Mouse (Mus musculus) kidney, postnatal 10 days (tissue): ENCODE measurements around the gene Polr3c.
"Not testable (repeated sequence)": the region's sequence is repeated elsewhere in the genome, so short reads cannot be mapped to it uniquely, and the experiment has no call there.

Experiments used
- DNase-seq: peaks from one replicate; pipeline ENCODE4 v3.0.0; 2021; ENCODE audit warnings: mixed read lengths

Gene Polr3c

DNA sequence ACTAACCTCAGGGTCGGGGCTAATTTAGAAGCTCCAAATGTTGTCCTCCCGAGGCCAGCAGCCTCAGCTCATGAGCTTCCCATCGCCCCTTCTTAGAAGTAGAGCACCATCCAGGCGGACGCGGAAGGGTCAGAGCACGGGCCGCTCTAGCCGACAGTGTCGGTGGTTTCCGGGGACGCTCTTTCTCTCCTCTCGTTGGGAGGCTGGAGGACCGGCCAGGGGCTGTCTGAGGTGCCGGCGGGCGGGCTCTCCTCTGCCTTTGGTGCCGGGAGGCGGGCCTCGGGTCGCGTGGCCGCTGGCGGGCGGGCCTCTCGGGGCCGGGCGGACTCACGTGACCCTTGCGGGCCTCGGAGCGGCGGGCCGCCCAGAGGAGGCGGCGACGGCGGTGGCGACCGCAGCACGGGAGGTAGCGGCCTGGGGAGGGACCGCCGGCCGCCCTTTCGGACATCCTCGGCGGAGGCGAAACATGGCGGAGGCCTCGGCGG lies at the start of gene Polr3c, which contains the start of gene Rnf115:
Gene Polr3c (minus strand): TSS at position 286 of the 485 bp plus-strand sequence.
Gene Rnf115 (plus strand): TSS at position 322 of the 485 bp plus-strand sequence.
- peak; percentile 98 for DNase-seq

DNA sequence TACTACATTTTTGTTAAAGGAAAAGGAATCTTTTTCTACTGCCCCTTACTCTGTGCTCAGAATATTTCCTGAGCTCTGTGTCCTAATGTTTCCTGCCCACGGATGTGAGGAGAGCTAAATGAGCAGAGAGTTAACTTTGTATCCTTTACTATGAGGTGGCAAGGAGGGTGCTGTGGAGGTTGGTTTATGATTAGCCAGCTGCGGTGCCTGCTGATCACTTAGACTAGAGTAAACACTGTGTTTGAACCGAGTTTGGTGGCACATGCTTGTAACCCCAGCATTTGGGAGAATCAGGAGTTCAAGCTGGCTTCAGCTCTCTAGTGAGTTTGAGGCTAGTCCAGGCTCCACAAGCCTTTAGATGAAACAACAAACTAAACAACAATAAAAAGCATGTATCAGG lies 49.7 kb upstream of the Polr3c start:
- peak; percentile 52 for DNase-seq

DNA sequence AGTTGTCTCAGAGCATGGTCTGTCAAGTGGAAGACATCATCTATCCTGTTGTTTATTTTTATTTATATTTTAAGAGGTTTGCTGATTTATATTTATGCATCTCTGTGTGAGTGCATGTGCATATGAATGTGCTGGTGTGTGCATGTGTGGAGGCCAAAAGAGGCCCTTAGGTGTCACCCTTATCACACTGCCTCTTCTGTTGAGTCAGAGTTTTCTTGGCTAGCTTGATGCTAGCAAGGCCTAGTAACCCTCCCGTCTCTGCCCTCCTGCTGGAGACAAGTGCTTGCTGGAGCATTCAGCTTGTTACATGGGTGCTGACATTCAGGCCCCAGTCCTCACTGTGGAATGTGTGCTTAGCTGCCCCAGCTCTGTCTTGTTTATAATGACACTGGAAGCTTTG lies 45.5 kb upstream of the Polr3c start:
- DNase-seq, result no peak

DNA sequence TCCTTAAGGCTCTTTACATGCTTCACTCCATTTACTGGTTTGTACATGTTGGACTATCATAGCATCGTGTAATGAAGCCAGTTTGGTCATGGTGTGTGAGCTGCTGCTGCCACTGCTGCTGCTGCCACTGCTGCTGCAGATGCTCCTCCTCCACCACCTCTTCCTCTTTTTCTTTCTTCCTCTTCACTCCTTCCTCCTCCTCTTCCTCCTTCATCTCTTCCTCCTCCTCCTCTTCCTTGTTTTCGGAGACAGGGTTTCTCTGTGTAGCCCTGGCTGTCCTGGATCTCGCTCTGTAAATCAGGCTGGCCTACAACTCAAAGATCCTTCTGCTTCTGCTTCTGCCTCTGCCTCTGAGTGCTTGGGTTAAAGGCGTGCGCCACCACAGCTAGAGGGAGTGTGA lies 42.5 kb upstream of the Polr3c start:
- no peak for DNase-seq

DNA sequence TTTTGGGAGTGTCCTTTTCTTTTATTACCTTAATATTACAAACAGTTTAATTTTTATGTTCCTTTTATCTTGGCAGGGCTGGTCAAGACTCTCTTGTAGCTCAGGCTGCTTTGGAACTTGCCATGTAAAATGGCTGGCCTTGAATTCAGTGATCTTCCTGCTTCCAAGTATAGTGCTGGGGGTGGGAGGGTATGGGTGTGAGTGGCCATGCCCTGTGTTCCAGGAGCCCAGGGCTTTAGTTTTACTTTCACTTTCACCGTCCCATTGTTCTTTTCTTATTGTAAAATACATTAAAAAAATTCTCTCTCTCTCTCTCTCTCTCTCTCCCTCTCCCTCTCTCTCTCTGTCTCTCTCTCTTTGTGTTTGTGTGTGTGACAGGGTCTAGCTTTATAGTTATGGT lies 37.1 kb upstream of the Polr3c start:
- no peak for DNase-seq

DNA sequence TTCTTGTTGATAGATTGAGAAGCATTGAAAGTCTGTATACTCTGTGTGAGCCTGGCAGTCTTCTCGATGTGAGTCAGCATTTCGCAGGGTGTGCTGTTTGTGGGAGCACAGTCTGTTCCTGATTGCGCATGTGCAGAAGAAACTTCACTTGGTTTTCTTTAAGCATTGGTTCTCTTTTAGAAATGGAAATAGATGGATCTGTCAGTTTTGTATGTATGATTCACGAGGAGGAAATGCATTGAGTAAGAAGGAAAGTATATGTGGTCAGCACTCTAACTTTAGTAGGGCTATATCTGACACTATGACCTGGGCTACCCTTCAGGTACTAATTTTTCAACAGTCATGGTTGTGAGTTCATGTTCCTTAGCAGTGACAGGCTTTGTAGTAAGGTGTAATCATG lies 32.3 kb upstream of the Polr3c start:
- no peak for DNase-seq

DNA sequence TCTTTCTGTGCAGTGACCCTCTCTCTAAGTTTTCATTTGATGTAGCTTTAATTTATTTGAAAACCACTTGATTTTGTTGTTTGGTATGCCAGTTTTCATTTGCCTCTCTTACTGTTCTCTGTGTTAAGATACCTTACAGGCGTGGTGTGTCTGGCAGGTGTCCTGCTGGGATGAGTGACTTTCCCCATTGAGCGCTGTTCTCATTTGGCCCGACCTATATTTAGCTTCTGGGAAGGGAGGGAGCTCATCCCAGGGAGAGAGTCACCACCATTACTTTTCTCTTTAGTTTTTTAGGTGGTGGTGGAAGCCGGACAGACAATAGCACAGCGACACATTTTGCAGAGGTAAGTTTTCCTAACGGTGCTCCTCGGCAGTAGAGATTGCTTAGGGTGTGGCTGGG lies 30.3 kb upstream of the Polr3c start:
- no peak for DNase-seq

DNA sequence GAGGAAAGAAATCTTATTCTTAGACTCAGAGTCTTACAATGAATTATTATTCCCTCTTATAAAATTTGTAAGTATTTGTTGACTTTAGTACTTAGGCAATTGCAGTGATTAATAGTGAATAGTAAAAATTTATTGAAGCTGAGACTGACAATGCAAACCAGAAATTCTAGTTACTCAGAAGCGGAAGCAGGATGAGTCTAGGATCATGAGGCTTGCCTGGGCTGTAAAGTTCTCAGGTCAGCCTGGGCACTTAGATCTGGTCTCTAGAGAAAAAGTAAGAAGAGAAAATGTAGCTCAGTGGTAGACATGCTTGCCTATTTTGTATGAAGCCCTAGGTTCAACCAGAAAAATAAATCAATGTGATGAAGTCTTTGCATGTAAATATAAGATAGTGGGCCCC lies 28.5 kb upstream of the Polr3c start:
- no peak for DNase-seq

DNA sequence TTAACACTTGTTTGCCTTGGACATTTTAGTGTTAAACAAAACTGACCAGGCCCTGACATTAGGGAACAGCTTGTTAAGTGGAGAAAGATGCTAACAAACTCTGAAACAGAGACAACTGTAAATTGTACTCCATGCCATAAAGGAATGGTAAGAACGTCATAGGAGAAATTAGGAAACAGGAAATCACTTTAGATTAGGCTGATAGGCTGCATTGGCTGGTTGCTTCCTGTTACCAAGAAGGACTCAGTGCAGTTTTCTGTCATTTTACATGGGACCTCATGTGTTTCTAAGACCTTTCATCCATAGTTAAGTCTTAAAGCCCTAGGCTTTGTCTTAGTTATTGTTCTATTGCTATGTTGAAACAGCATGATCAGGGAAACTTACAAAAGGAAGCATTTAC lies 19.4 kb upstream of the Polr3c start:
- DNase-seq, result no peak

DNA sequence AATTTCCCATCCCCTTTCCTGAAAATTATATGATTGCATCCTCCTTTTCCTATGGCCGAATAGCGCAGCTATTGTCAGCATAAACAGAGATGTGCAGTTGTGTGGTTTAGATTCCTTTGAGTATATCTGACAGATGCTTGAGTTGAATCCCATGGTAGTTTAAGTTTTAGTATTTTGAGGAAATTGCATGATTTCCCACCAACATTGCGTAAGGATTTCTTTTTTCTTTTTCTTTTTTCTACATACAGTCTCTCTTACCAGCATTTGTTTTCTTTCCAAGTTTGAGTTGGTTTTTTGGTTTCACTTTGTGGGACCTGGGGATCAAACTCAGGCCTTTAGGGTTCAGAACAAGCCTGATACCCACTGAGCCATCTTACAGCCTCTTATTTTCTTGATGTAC lies 16.9 kb upstream of the Polr3c start:
- DNase-seq, result no peak

DNA sequence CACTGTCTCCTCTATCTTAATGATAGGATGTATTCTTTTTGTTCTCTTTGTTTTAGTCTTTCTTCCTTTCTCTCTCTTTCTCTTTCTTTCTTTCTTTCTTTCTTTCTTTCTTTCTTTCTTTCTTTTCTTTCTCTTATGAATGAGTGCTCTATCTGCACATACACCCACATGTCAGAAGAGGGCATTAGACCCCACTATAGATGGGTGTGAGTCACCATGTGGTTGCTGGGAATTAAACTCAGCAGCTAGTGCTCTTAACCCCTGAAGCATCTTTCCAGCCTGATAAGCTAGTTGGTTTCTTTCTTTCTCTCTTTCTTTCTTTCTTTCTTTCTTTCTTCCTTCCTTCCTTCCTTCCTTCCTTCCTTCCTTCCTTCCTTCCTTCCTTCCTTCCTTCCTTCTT lies 12.9 kb upstream of the Polr3c start:
- DNase-seq, result not testable (repeated sequence)

DNA sequence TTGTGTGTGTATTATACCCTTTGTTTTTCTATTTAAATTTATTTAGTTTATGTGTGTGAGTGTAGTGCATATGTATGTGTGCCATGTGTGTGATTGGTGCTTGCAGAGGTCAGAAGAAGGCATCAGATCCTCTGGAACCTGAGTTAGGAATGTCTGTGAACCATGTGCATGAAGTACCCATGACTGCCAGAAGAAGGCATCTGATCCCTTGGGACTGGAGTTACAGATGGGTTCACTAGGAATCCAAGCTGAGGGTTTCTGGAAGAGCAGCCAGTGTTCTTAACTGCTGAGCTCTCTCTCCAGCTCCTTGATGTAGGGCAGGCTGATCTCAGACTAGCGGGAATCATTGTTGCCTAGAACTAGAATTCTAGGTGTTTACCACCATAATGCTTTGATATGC lies 10.6 kb upstream of the Polr3c start:
- no peak for DNase-seq

DNA sequence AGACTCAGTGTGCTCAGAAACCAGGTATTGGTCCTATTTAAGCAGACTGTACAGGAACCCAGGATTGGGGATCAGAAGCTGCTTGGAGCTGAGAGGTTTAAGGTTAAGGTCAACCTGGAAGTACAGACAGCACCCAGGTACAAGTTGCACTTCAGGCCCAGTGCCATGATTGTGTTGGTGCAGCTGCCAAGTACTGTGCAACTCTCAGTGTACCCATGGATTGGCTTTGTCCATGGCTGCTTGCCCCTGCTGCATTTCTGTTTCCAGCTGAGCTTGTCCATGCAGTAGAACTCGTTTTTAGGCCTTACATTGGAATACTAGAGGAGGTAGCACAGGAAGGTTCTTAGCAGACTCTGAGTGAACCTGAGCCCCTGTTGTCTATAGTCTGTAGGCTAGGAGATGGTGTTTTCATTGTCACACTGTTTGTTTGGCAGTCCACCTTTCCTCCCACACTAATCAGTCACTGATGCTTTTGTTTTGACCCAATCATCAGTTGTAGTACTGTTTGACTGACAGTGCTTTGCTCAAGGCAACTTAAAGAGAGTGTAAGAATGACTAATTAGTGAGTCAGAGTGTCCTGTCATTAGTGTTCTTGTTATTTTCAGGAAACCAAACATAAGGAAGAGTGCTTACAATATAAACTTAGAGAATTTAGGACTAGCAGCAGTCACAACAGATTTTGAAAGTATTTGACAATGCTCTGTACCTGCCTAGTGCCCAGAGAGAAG lies 9.7 kb upstream of the Polr3c start:
- no peak for DNase-seq

DNA sequence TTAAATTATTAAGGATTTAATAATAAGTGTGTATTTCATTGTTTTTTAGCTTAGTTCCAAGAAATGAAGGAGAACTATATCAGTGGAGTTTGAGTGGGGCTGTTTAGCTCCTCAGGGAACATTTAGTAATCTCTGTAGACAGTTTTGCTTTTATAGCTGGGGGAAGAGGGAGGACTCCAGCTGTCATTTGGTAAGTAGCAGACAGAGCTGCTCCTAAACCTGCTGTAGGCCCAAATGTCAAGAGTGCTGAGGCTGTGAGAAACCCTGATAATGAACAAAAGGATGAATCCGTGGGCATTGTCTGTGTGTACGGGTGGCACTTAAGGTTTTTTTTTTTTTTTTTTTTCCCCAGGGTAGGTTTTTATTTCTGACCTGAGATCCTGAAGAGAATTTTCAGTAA lies 7.8 kb upstream of the Polr3c start:
- no peak for DNase-seq

DNA sequence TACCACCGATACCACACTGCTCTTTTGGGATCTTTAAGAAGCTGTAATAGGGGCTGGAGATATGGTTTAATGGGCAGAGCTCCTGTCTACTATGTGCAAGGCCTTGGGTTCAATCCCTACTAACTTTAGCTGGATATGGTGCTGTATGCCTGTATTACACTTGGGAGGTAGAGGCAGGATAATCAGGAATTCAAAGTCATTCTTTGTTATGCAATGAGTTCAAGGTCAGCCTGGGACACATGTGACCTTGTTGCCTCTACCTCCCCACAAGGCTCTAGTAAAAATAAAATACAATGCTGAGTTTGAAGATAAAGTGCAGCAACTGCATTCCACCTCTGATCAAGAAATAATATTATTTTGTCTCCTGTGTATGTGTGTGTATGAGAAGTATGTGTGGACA lies 6.6 kb upstream of the Polr3c start:
- no peak for DNase-seq

DNA sequence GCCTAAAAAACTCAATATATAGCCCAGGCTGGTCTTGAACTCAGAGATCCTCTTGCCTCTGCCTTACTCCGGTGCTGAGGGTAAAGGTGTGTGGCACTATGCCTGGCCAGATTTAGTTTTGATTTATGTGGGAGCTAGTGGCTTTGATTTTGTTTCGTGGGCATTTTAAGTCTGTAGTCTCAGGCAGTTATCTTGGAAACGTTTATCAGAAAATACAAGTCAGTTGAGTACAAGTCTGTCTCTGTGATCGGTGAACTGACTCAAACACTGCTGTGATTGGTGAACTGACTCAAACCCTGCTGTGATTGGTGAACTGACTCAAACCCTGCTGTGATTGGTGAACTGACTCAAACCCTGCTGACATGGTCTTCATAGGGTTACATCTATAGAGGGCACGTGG lies 3.4 kb upstream of the Polr3c start:
- DNase-seq, result no peak

DNA sequence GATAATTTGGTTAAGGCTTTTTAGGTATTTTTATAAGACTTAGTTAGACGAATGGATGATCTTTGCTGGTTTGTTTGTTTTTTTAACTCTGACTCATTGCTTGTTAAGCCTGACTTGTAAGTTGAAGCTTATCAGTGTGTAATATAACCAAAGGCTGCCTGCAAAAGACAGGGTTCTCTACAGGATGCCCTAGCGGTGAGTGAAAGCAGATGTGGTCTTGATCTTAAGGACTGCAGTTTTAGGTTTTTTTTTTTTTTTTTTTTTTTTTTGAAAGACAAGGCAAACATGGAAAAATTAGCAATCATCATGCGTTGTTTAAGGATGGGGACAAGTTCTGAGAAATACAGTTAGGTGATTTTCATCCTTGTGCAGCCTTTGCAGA lies 2.0 kb upstream of the Polr3c start:
- no peak for DNase-seq

DNA sequence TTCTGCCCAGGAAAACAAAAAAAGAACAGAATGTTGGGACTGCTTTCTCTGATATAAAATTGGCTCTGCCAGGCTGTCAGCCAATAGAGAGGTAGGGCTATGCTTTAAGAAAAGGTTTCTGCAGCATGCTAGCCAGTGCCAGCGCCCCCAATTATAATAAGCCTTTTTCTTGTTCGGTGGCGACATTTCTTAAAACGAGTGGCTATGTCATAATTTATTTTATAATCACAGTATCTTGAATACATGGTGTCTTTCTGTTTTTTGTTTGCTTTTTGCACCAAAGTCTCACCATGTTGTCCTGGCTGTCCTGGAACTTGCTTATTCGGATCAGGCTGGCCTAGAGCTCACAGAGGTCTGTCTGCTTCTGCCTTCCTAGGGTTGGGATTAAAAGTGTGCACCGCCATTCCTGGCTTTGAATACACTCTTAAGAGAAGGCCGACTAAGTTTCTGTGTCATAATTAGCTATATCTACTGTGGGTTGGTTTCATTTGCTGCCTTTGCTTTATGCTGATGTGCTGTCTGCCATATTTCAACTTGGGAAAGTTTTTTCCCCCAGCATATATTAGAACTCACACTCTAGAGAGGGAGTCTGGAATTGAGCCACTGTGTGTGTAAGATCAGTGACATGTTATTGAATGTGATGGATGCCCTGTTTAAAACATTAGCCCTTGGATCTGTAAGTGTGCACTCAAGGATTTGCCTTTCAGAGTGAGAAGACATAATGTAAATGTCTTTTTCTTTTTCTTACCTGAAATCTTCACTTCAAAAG lies 1.4 kb upstream of the Polr3c start:
- no peak for DNase-seq

DNA sequence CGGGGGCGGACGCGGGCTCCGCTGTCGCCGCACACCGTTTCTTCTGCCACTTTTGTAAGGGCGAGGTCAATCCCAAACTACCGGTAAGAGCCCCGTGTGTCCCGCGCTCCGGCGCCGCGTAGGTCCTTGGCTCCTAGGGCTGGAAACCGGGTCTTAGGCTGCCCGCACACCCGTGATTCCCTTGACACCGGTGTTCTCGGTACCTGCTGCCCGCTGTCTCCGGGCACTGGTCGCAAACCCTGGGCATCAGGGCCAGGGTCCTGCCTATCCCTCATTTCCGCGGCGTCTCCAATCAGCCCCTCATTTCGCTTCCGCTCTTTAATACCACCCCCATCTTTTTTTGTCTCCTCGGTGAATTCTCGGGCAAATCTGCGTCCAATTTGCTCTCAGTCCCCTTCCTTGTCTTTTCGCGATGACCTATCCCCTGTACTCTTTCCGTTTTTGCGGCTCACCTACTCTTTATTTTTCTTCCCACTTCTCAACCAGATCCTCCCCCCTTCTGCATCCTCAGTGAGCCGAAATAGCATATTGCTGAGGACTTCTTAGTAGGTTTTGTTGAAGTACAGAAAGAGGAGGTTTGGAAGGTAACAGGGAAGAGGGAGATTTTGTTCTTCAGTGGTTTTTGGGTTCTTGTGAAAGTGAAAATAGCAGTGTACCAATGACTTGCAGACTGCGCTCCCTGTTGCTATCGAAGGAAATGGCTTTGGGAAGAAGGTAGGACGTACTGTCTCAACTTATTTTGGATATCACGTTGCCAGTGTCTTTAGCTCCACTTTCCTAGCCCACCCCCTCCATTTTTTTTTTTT lies 603 bp upstream of the Polr3c start:
- no peak for DNase-seq

DNA sequence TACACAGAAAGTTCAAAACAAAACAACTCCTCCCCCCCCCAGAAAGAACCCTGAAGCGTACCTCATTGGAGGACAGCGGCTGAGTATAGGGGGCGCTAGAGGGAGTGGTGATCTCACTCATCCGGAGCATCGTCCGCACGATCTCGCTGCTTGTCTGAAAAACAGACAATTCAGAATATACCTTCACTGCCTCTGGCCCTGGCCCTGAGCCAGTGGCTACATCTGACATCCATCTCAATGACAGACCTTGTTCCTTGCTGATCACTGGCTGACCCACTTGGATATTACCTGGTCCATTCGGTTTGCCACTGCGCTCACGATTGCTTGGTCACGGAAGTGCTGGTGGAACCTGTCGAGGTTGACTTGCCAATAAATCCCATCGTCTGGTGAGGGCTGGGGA lies 8.3 kb downstream of the Polr3c start:
- peak; percentile 70 for DNase-seq

DNA sequence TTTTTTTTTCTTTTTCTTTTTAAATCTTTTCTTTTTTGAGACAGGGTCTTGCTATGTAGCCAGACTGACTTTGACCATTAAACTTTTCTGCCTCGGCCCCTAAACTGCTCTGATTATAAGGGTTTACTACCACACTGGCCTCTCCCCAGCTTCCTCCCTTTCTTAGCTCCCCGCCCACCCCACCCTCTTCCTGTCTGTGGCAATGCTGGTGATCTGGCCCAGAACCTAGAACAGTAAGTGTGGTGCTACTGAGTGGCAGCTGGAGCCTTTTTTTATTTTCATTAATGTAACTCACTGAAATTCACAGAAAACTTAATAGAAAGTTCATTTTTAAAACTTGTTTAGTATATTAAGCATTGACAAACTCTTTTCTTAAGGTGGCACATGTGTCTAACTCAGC lies 11.6 kb downstream of the Polr3c start:
- DNase-seq, result no peak

DNA sequence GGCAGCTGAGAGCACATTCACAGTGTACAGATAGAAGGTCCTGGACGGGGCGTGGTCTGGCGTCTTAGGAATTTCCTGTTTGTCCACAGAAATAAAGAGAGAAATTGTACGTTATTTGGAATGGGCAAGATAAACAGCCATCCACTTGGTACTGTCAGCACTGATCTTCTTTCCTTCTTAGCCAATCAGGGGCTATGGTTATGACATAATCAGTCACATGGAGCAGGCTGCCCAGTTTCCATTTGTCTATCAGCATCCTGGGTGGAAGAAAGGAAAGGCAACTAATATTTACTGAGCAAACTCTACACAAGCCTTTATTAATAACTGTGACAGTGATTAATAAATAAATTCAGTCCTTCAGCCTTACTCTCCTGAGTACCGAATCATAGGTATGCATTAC lies 13.1 kb downstream of the Polr3c start:
- no peak for DNase-seq

DNA sequence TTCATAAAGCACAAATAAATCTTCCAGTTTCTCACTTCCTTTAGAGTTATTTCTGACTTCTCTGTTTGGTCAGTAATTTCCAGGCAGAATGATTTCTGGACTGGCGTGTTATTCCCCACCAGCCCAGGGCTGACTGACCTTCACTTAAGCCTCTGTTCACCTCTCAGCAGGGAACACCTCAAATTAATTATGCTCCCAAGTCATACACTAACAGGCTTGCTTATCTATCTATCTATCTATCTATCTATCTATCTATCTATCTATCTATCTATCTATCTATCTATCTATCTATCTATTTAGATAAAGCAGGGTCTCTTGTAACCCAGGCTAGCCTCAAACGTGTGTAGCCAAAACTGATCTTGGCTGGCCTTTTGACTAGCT lies 18.8 kb downstream of the Polr3c start:
- DNase-seq, result no peak
